In genomic region chr2:158324531-158325190, GRCm38 (mm10) we compare ENCODE assay signal across 9 mouse cellular contexts. TPM values are rescaled to one million over a fixed set of nuclear protein-coding genes. Genes with fewer than 3 reads are reported as not detected.
DNase-seq lines count a peak whose midpoint lies in the region; ATAC-seq lines count a peak whose summit lies in the region.
"Had no signal": no experiment of that assay in that cellular context is flagged by ENCODE, and none has a peak within 500 bp of the region (broad histone marks: within the 10 kb centered on the region; RNA-seq: fewer than 3 reads in every experiment).

No protein-coding gene starts in this region.

- ATAC-seq in cerebellum, adult (ENCODE audit: insufficient number of reproducible peaks, low FRiP score, low TSS enrichment): no peak
- peak; percentile 81 for ATAC-seq in neural tube, embryonic 13.5 days (ENCODE audit: low read depth)

- H3K4me2 ChIP-seq in neural tube, embryonic 13.5 days: 0 out of 2 replicates have a peak overlapping the region, but pooled peaks have one; percentile 14

- no peaks in the 10 kb centered on the region for H3K9me3 ChIP-seq in neural tube, embryonic 13.5 days

- 60% methylated on average over 10 of the region's 10 CpGs for WGBS in neural tube, embryonic 13.5 days

- DNase-seq in cerebellum, adult 9-11 months: peak; percentile 11
- peak; percentile 11 for DNase-seq in urinary bladder, postnatal 14 days (ENCODE audit: low spot score)
- DNase-seq in urinary bladder, postnatal 4 days (ENCODE audit: low spot score in 2 of 2): no peak
- peak; percentile 30 for DNase-seq in kidney, adult 9 months
- no peak for DNase-seq in T-cell, adult 2 months (ENCODE audit: low spot score)
- no peak for DNase-seq in urinary bladder, adult 18-20 months (ENCODE audit: low spot score in 2 of 2)

- no peak overlapping the region for H3K4me3 ChIP-seq in neural tube, embryonic 13.5 days
- H3K4me3 ChIP-seq: erythroblast, embryonic 14.5 days had no signal

- no peak overlapping the region for H3K9ac ChIP-seq in neural tube, embryonic 13.5 days

- H3K27me3 ChIP-seq in neural tube, embryonic 13.5 days: no peaks in the 10 kb centered on the region

- 0 out of 2 replicates have a peak overlapping the region, but pooled peaks have one; percentile 7 for H3K27ac ChIP-seq in neural tube, embryonic 13.5 days (replicated peaks)

- peaks cover 14% of the 10 kb centered on the region for H3K4me1 ChIP-seq in neural tube, embryonic 13.5 days (replicated peaks)

- H3K36me3 ChIP-seq in neural tube, embryonic 13.5 days: no peaks in the 10 kb centered on the region

RNA-seq across cellular contexts. Expression of gene Lbp, which starts 18.4 kb away (rescaled TPM):
- polyA plus RNA-seq in neural tube, embryonic 13.5 days (2015; fragmentation: Nextera tagmentation; extraction: Ambion mirVana): 5.2 and 5.3 TPM in 2 replicates

RNA-seq across cellular contexts. Expression of gene Snhg11, which starts 50.8 kb away (rescaled TPM):
- 532 and 687 TPM in 2 replicates for polyA plus RNA-seq in neural tube, embryonic 13.5 days (2015; fragmentation: Nextera tagmentation; extraction: Ambion mirVana)
- polyA plus RNA-seq: erythroblast, embryonic 14.5 days had no signal

Comparison
In these comparisons a context has a peak if more than half of its experiments do, and no peak if none do; other contexts are left out.
1. DNase-seq: peak in cerebellum, adult 9-11 months (single experiment), urinary bladder, postnatal 14 days (single experiment) and kidney, adult 9 months (single experiment); none in urinary bladder, postnatal 4 days (0 of 2), T-cell, adult 2 months (single experiment) and urinary bladder, adult 18-20 months (0 of 2).